Mouse (Mus musculus) large intestine, adult 2 months (tissue): ENCODE measurements around the gene Spdye4a. TPM values are rescaled to one million over a fixed set of nuclear protein-coding genes. Genes with fewer than 3 reads are reported as not detected.
"Not testable (repeated sequence)": the region's sequence is repeated elsewhere in the genome, so short reads cannot be mapped to it uniquely, and the experiment has no call there.

Experiments used
- DNase-seq: peaks from one replicate; pipeline ENCODE4 v3.0.0-alpha.2; 2012; ENCODE audit warnings: low read depth, low spot score
- WGBS: fragments of 180-500 bp; shearing (Covaris S2); methylation state at CpG from one replicate; pipeline ENCODE4 v1.1.7; 2018; 5-methylcytosine and 5-hydroxymethylcytosine counted together
- polyA plus RNA-seq: library from polyadenylated mRNA; depleted of rRNA; stranded (reverse); fragments of >200 nt; gene quantifications from 2 replicates; pipeline ENCODE4 v1.2.3, GENCODE M21; 2012

The Spdye4a gene
- polyA plus RNA-seq, 1 experiment: not detected

GRCm38 (mm10) chr5:143244926-143245325 lies 18.2 kb upstream of the Spdye4a start:
- 97% methylated on average over 26 of the region's 26 CpGs for WGBS
- no peak for DNase-seq

- no peak for DNase-seq
- 32% methylated on average over 9 of the region's 9 CpGs for WGBS
These were observed 9.3 kb upstream of the Spdye4a start for GRCm38 (mm10) chr5:143236036-143236435.

GRCm38 (mm10) chr5:143235028-143235693 lies 8.5 kb upstream of the Spdye4a start, which contains the start of gene Zfp12:
Gene Zfp12 (plus strand): TSS chr5:143235163.
- DNase-seq: peak; percentile 80
- WGBS: under 1% methylated on average over 58 of the region's 58 CpGs

GRCm38 (mm10) chr5:143222287-143222686 lies 4.4 kb downstream of the Spdye4a start:
- DNase-seq: no peak
- WGBS: 61% methylated on average over 1 of the region's 1 CpGs

- DNase-seq: no peak
- WGBS: 72% methylated on average over 5 of the region's 5 CpGs
These were observed 5.7 kb downstream of the Spdye4a start for GRCm38 (mm10) chr5:143220996-143221395.

- 22% methylated on average over 2 of the region's 2 CpGs for WGBS
- DNase-seq: peak; percentile 18
These were observed 12.9 kb downstream of the Spdye4a start for GRCm38 (mm10) chr5:143213832-143214231.

- no peak for DNase-seq
- 76% methylated on average over 3 of the region's 3 CpGs for WGBS
These were observed 21.7 kb downstream of the Spdye4a start for GRCm38 (mm10) chr5:143205015-143205414.

GRCm38 (mm10) chr5:143196506-143196905 lies 30.2 kb downstream of the Spdye4a start:
- WGBS: 70% methylated on average over 4 of the region's 4 CpGs
- no peak for DNase-seq

- 68% methylated on average over 2 of the region's 2 CpGs for WGBS
- DNase-seq: no peak
These were observed 31.5 kb downstream of the Spdye4a start for GRCm38 (mm10) chr5:143195166-143195565.

- WGBS: 53% methylated on average over 8 of the region's 8 CpGs
- DNase-seq: not testable (repeated sequence)
These were observed 31.9 kb downstream of the Spdye4a start for GRCm38 (mm10) chr5:143194747-143195146.

- 83% methylated on average over 8 of the region's 8 CpGs for WGBS
- DNase-seq: no peak
These were observed 33.9 kb downstream of the Spdye4a start for GRCm38 (mm10) chr5:143192806-143193205.

- WGBS: 71% methylated on average over 1 of the region's 1 CpGs
These were observed 38.7 kb downstream of the Spdye4a start for GRCm38 (mm10) chr5:143188014-143188413.

GRCm38 (mm10) chr5:143180255-143181076 lies 46.2 kb downstream of the Spdye4a start, which contains the start of the genes Rbak and Spdye4b:
Gene Rbak (minus strand): TSS chr5:143180775.
Gene Spdye4b (plus strand): TSS chr5:143181017.
- DNase-seq: peak; percentile 79
- WGBS: under 1% methylated on average over 58 of the region's 58 CpGs

More at GRCm38 (mm10) chr5:143188014-143188413, 38.7 kb downstream of the Spdye4a start:
- DNase-seq: not testable (repeated sequence)

- WGBS: 37% methylated on average over 6 of the region's 6 CpGs
- no peak for DNase-seq
These were observed 47.5 kb downstream of the Spdye4a start for GRCm38 (mm10) chr5:143179179-143179578.

GRCm38 (mm10) chr5:143177541-143178200 lies 49.0 kb downstream of the Spdye4a start:
- DNase-seq: no peak
- WGBS: 91% methylated on average over 3 of the region's 3 CpGs

- DNase-seq: no peak
- 94% methylated on average over 4 of the region's 4 CpGs for WGBS
These were observed 50.7 kb downstream of the Spdye4a start for GRCm38 (mm10) chr5:143175970-143176369.
